Mouse (Mus musculus): Measurements from ENCODE around the gene Dnal1. TPM values are rescaled to one million over a fixed set of nuclear protein-coding genes. Genes with fewer than 3 reads are reported as not detected.
A peak's percentile ranks its signal among the peaks of the same experiment; 100 is the strongest.
"Not testable (repeated sequence)": the region's sequence is repeated elsewhere in the genome, so short reads cannot be mapped to it uniquely, and the experiment has no call there.

The Dnal1 gene
- polyA plus RNA-seq (2015; fragmentation: Nextera tagmentation; extraction: Ambion mirVana), result 6.7 and 7.0 TPM in 2 replicates

DNA sequence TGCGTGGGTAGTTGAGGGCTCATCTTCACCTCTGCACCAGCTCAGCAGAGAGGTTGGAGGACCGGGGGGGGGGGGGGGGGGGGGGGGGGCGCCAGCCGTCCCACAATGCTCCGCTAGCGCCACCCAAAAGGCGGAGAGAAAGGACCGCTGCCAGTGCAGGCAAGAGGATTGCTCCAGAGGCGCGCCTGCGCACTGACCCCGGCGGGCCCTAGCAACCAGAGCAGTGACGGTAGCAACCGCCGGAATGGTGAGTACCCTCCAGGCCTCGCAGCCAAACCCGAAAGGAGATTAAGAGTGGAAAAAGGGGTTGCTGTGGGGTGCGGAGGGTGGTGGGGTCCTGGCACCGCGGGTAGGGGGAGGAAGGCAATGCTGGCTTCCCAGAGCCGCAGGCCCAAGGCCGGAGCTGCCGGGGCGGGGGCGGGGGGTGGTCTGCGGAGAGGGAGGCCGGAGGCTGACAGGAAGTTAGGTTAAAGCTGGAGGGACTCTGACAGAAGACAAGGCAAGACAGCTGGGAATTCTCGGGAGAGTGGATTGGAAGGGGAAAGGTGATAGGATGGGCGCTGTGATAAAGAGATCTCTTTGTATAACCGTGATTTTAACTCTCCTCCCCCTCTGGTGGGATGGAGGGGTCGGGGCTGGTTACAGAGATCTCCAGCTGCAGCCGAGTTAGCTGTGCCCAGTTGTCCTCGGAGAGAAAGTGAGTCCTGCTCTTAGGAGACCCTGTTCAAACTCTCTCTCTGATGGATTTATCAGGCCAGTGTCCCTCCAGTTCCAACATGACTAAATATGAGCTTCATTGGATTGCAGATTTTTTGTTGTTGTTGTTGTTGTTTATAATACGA, at the start of gene Dnal1:
Dnal1 (plus strand) TSS at position 214 of the 842 bp plus-strand sequence.
- peak; percentile 98 for ATAC-seq (ENCODE audit: low FRiP score)
- H3K4me3 ChIP-seq (replicated peaks), result peak within 1 kb of the TSS; percentile 89
- H3K4me2 ChIP-seq, result peak within 1 kb of the TSS; percentile 76
- H3K9ac ChIP-seq (replicated peaks), result peak within 1 kb of the TSS; percentile 79
- H3K27me3 ChIP-seq (replicated peaks), result no peaks in the 10 kb centered on the region
- peaks cover 13% of the 10 kb centered on the region for H3K4me1 ChIP-seq
- H3K9me3 ChIP-seq (replicated peaks), result no peaks in the 10 kb centered on the region
- peak within 1 kb of the TSS; percentile 82 for H3K27ac ChIP-seq (replicated peaks)
- no peaks in the 10 kb centered on the region for H3K36me3 ChIP-seq
- 2% methylated on average over 31 of the region's 35 CpGs for WGBS

DNA sequence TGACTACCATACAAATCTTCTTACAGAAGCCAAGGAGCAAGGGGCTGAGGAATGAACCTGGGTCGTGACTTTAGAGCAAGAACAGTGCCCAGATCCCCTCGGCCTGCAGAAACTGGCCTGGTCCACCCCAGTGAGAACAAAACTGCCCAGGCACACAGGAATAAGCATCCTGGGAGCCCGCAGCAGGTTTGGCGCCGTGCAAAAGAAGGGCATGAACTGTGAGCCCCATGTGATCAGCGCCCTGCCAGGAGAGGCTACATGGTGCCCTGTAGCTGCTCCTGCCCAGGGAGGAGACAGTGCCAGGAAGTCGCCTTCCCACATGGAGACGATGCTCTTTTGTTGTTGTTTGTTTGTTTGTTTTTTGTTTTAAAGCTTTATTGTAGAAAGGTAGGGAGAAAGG, 49.5 kb upstream of the Dnal1 start:
- Histone ChIP-seq H3K9ac (replicated peaks) (no peak overlapping the region), H3K4me1 (peaks cover 4% of the 10 kb centered on the region; the same call in 1 of the 2 replicates), H3K27ac (replicated peaks) (no peak overlapping the region), H3K4me2 (no peak overlapping the region), H3K27me3 (replicated peaks) (peaks cover 21% of the 10 kb centered on the region), H3K36me3 (no peaks in the 10 kb centered on the region), H3K9me3 (replicated peaks) (no peaks in the 10 kb centered on the region), H3K4me3 (replicated peaks) (no peak overlapping the region)
- WGBS, result 76% methylated on average over 8 of the region's 8 CpGs
- ATAC-seq (ENCODE audit: low FRiP score), result no peak

DNA sequence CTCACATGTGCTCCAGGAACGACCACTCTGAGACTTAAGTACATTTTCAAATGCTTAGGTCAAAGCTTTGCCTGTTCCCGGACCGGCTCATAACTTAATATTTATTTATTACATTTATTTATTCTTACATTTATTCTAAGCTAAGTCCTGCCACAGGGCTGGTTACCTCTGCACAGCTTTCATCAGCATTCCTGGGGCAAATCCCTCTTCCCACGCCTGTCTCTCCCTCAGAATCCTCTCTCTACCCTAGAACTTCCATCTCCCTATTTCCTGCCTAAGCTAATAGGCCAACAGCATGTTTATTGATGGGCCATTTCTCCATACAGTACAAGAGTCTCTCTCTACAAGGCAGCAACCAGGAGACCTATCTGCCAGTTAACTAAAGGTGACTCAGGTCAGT, 46.4 kb upstream of the Dnal1 start:
- Histone ChIP-seq H3K4me1 (peaks cover 7% of the 10 kb centered on the region; the same call in 1 of the 2 replicates), H3K4me2 (no peak overlapping the region), H3K27ac (replicated peaks) (no peak overlapping the region), H3K36me3 (no peaks in the 10 kb centered on the region), H3K27me3 (replicated peaks) (peaks cover 31% of the 10 kb centered on the region), H3K9ac (replicated peaks) (no peak overlapping the region), H3K9me3 (replicated peaks) (no peaks in the 10 kb centered on the region), H3K4me3 (replicated peaks) (no peak overlapping the region)
- 79% methylated on average over 4 of the region's 4 CpGs for WGBS
- no peak for ATAC-seq (ENCODE audit: low FRiP score)

DNA sequence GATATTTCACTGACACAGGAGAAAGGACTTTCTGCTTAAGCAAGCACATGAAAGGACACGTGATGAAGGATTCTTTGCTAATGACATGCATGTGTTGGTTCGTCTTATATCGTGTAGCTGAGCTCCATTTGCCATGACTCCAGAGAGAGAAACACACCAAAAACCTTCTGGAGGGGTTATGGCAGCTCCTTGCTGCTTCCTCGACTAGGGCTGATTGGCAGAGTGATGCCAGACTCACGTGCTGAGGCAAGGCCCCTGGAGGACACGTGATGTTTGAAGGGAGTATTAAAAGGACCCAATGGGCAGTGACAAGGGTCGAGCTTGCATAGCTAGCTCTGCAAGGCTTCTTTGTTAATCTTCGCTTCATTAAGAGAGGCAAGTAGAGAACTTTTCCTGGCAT, 45.9 kb upstream of the Dnal1 start:
- Histone ChIP-seq H3K9ac (replicated peaks) (no peak overlapping the region), H3K9me3 (replicated peaks) (no peaks in the 10 kb centered on the region), H3K4me2 (no peak overlapping the region), H3K4me1 (peaks cover 7% of the 10 kb centered on the region; the same call in 1 of the 2 replicates), H3K36me3 (no peaks in the 10 kb centered on the region), H3K4me3 (replicated peaks) (no peak overlapping the region), H3K27ac (replicated peaks) (no peak overlapping the region), H3K27me3 (replicated peaks) (peaks cover 31% of the 10 kb centered on the region)
- 68% methylated on average over 8 of the region's 8 CpGs for WGBS
- ATAC-seq (ENCODE audit: low FRiP score), result no peak

DNA sequence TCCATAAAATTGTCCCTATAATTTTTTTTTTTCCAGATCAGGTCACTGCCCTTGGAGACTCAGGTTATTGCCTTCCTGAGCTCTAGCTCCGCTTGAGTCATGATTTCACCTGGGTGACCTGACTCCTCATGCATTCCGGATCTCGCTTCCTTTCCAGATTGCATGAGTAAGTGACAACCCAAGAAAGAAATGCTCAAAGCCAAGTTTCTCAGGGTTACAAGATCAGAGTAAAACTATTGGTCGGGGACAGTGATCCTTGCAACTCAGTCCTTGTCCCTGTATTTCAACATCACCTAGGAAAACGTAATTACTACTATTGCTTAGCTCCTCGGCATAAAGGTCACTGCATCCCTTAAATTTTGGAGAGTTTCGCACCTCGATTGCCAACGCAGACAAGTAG, 45.2 kb upstream of the Dnal1 start, which contains the start of gene Acot5:
Acot5 (plus strand) TSS at position 340 of the 400 bp plus-strand sequence.
- Histone ChIP-seq H3K4me1 (peaks cover 7% of the 10 kb centered on the region; the same call in 1 of the 2 replicates), H3K27me3 (replicated peaks) (peaks cover 31% of the 10 kb centered on the region)
- WGBS, result 50% methylated on average over 9 of the region's 9 CpGs

DNA sequence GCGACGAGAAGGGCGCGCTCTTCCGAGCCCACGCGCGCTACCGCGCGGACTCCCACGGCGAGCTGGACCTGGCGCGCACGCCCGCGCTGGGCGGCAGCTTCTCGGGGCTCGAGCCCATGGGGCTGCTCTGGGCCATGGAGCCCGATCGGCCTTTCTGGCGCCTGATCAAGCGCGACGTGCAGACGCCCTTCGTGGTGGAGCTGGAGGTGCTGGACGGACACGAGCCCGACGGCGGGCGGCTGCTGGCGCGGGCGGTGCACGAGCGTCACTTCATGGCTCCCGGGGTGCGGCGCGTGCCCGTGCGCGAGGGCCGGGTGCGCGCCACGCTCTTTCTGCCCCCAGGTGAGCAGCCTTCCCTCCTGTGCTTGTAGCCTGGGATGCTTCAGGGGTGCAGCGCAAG, 44.6 kb upstream of the Dnal1 start:
- H3K36me3 ChIP-seq; H3K27ac ChIP-seq (replicated peaks); ATAC-seq (ENCODE audit: low FRiP score); H3K4me1 ChIP-seq; H3K9me3 ChIP-seq (replicated peaks): not testable (repeated sequence)
- Histone ChIP-seq H3K4me3 (replicated peaks) (peak overlapping the region; percentile 43), H3K4me2 (peak overlapping the region; percentile 64), H3K9ac (replicated peaks) (0 out of 2 replicates have a peak overlapping the region, but pooled peaks have one; percentile 26), H3K27me3 (replicated peaks) (peaks cover 31% of the 10 kb centered on the region)
- WGBS, result 2% methylated on average over 38 of the region's 52 CpGs

More for the DNA sequence above, 45.2 kb upstream of the Dnal1 start, which contains the start of gene Acot5:
- Histone ChIP-seq H3K4me3 (replicated peaks) (peak within 1 kb of the TSS; percentile 43), H3K27ac (replicated peaks) (no peak within 1 kb of the TSS), H3K4me2 (peak within 1 kb of the TSS; percentile 64), H3K9me3 (replicated peaks) (no peaks in the 10 kb centered on the region), H3K9ac (replicated peaks) (0 out of 2 replicates have a peak within 1 kb of the TSS, but pooled peaks have one; percentile 26), H3K36me3 (no peaks in the 10 kb centered on the region)
- ATAC-seq (ENCODE audit: low FRiP score), result no peak

DNA sequence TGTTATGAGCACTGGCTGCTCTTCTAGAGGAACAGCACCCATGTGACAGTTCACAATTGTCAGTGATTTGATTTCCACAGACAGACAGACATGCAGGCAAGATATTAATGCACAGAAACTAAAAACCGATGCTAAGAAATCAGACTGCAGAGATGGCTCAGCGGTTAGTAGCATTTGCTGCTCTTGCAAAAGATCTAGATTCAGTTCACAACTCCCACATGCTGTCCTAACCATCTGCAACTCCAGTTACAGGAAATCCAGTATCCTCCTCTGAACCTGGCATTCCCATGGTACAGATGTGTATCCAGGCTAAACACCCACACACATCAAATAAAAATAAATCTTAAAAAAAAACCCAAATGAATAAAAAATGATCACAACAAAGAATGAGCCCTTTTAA, 42.5 kb upstream of the Dnal1 start:
- H3K9ac ChIP-seq (replicated peaks), result no peak overlapping the region
- ATAC-seq (ENCODE audit: low FRiP score), result no peak
- H3K27me3 ChIP-seq (replicated peaks), result peaks cover 31% of the 10 kb centered on the region
- no peak overlapping the region for H3K4me3 ChIP-seq (replicated peaks)
- no peaks in the 10 kb centered on the region for H3K9me3 ChIP-seq (replicated peaks)
- H3K36me3 ChIP-seq, result no peaks in the 10 kb centered on the region
- H3K4me1 ChIP-seq, result peaks cover 7% of the 10 kb centered on the region; the same call in 1 of the 2 replicates
- no peak overlapping the region for H3K27ac ChIP-seq (replicated peaks)
- no peak overlapping the region for H3K4me2 ChIP-seq
- WGBS, result 99% methylated on average over 2 of the region's 2 CpGs

DNA sequence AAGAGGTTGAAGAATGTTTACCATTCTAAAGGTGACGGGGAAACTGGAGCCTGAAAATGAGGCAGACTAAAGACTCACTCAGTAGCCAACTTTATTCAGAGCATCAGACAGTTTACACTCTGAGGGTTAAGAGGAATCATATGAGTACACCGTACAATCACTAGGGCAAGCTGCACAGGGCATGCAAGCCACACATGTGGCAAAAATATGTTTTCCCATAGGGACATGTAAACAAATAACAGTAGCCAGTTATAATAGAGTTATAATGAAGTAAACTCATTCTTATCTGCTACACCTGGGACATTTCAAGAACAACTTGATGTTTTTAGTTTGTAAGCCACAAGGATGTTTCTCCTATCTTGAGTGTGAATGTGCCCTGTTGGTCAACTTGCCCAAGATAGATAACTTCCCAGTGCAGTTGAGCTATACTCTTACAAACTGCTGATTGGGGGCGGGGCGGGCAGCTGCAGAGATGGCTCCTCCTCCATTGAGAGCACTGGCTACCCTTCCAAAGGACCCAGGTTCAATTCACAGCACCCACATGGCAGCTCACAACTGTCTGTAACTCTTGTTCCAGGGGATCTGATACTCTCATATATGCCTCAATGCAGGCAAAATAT, 36.7 kb upstream of the Dnal1 start:
- Histone ChIP-seq H3K27ac (replicated peaks) (no peak overlapping the region), H3K9ac (replicated peaks) (no peak overlapping the region), H3K4me2 (no peak overlapping the region), H3K9me3 (replicated peaks) (no peaks in the 10 kb centered on the region), H3K36me3 (no peaks in the 10 kb centered on the region), H3K27me3 (replicated peaks) (no peaks in the 10 kb centered on the region), H3K4me1 (no peaks in the 10 kb centered on the region), H3K4me3 (replicated peaks) (no peak overlapping the region)
- WGBS, result 89% methylated on average over 4 of the region's 4 CpGs
- no peak for ATAC-seq (ENCODE audit: low FRiP score)

DNA sequence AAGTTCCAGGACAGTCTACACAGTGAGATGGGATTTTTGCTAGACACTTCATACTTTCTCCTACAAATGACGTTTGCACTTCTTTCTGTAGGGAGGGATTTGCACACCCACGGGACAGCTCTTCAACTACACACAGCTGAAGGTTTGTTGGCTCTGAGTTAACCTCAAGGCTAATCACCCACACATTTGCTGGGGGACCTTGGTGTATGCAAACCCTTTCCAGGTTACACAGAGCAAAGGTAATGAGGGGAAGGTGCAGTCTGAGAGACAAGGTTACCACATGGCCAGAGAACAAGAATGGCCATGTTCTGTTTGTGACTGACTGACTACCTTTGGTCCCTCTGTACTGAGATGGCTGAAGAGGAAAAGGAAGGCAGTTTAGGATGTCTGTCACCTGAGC, 30.3 kb upstream of the Dnal1 start:
- no peaks in the 10 kb centered on the region for H3K27me3 ChIP-seq (replicated peaks)

DNA sequence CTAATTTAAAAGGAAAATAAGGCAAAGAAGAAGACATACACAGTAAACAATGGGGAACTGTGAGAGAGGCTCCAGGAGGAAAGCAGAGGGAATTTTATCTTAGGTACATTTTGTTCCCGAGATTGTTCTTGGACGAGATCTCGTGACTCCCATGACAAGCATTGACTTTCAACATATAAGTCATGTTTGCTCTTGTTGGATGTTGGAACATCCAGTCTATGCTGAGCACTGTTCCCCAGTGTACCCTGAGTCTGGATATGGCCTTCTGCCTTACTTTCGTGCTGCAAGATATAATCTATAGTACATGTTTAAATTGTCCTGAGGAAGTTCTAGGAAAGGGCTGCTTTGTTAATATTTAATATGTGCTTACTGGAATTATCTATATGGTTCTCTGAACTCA, 29.6 kb upstream of the Dnal1 start:
- 90% methylated on average over 4 of the region's 4 CpGs for WGBS

More for the DNA sequence above, 30.3 kb upstream of the Dnal1 start:
- Histone ChIP-seq H3K4me2 (no peak overlapping the region), H3K27ac (replicated peaks) (no peak overlapping the region), H3K9me3 (replicated peaks) (no peaks in the 10 kb centered on the region), H3K4me1 (no peaks in the 10 kb centered on the region), H3K9ac (replicated peaks) (no peak overlapping the region), H3K36me3 (no peaks in the 10 kb centered on the region), H3K4me3 (replicated peaks) (no peak overlapping the region)
- WGBS, result 84% methylated on average over 2 of the region's 2 CpGs
- no peak for ATAC-seq (ENCODE audit: low FRiP score)

DNA sequence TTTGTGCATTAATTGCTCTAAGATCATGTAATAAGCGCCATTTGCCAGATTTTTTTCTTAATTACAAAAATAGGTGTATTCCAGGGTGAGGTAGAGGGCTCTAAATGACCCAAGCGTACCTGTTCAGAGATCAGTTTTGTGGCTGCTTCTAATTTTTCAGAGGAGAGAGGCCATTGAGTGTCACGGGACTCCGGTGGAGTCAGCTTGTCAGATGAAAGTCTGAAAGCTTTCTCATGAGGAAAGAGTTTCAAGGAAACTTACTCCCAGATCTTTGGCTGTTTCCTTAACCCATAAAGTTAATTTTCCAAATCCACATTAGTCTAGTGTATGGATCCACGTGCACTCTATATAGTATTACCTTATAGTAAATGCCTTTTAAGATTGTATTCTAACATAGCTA, 19.5 kb upstream of the Dnal1 start:
- H3K4me3 ChIP-seq (replicated peaks); H3K36me3 ChIP-seq; H3K4me1 ChIP-seq; H3K4me2 ChIP-seq; H3K27me3 ChIP-seq (replicated peaks); H3K27ac ChIP-seq (replicated peaks); ATAC-seq (ENCODE audit: low FRiP score); H3K9me3 ChIP-seq (replicated peaks); H3K9ac ChIP-seq (replicated peaks): not testable (repeated sequence)
- WGBS, result 91% methylated on average over 5 of the region's 5 CpGs

More for the DNA sequence above, 29.6 kb upstream of the Dnal1 start:
- no peaks in the 10 kb centered on the region for H3K36me3 ChIP-seq
- H3K4me2 ChIP-seq, result no peak overlapping the region
- no peak overlapping the region for H3K4me3 ChIP-seq (replicated peaks)
- no peak for ATAC-seq (ENCODE audit: low FRiP score)
- no peak overlapping the region for H3K27ac ChIP-seq (replicated peaks)
- H3K27me3 ChIP-seq (replicated peaks), result no peaks in the 10 kb centered on the region
- H3K9ac ChIP-seq (replicated peaks), result no peak overlapping the region
- H3K4me1 ChIP-seq, result no peaks in the 10 kb centered on the region
- peaks cover 7% of the 10 kb centered on the region; the same call in 1 of the 2 replicates for H3K9me3 ChIP-seq (replicated peaks)

Measured in neural tube, embryonic 15.5 days (tissue).